Mouse (Mus musculus): ENCODE results near the gene Dph1. TPM values are rescaled to one million over a fixed set of nuclear protein-coding genes. Genes with fewer than 3 reads are reported as not detected.
A peak's percentile ranks its signal among the peaks of the same experiment; 100 is the strongest.

Gene Dph1
- total and polyA plus RNA-seq, 3 experiments, result 8.5 to 21.7 (median 11.6) TPM

DNA sequence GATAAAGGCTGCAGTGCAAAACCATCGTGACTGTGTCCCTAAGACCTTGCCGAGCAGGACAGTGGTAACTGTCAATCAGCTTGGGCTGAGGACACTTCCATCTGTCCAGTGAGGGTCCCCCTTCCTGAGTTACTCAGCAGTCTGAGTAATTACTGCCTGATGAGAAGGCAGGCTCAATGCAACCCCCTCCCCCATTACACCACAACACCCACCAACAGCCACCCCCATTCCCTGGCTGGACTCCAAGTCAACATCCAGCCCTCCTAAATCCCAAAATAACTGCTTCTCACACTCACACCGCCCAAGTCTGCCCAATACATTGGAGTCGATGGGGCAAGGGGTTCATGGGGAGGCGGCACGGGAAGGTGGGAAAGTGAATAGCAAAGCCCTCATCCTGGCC, 800 bp upstream of the Dph1 start:
- intact Hi-C loops (cut with DNase I), result loop anchor here (1.0 to 10.0 kb wide), 3 partner anchors 39 to 213 kb away; no protein-coding TSS in a partner anchor
- H3K79me2 ChIP-seq (replicated peaks; ENCODE audit: control insufficient read depth, insufficient read depth, low read length), result no peaks in the 10 kb centered on the region

GRCm38 (mm10) chr11:75190371-75190724, 693 bp downstream of the Dph1 start:
- H3K27ac ChIP-seq, result peak overlapping the region; percentile 31
- H3K36me3 ChIP-seq (ENCODE audit: control insufficient read depth, insufficient read depth, low read length), result no peaks in the 10 kb centered on the region
- peak overlapping the region; percentile 77 for H3K9ac ChIP-seq (ENCODE audit: low read depth, low read length)
- no peaks in the 10 kb centered on the region for H3K79me2 ChIP-seq (replicated peaks; ENCODE audit: control insufficient read depth, insufficient read depth, low read length)
- peak; percentile 82 to 87 for DNase-seq
- intact Hi-C loops (cut with DNase I), result loop anchor here (10.0 kb wide), 1 partner anchor 214 kb away; no protein-coding TSS in a partner anchor
- WGBS, result 1% methylated on average over 24 of the region's 24 CpGs
- H3K4me3 ChIP-seq, result peak overlapping the region; percentile 89
- H3K27me3 ChIP-seq (ENCODE audit: control insufficient read depth, insufficient read depth, low read length), result peaks cover 1% of the 10 kb centered on the region; the same call in 1 of the 2 replicates
- H3K4me1 ChIP-seq (ENCODE audit: control insufficient read depth, insufficient read depth, low read length), result peaks cover 5% of the 10 kb centered on the region
- TF ChIP-seq POLR2A (IDR thresholded peaks at IDR 0.05; ENCODE audit: insufficient read depth, low read depth, low read length), result peak; percentile 75
- TF ChIP-seq CTCF (IDR thresholded peaks at IDR 0.05), result peak; percentile 53
- TF ChIP-seq EP300 (IDR thresholded peaks at IDR 0.05; ENCODE audit: insufficient read depth, low read depth, low read length), result no peak

More for the DNA sequence above, 800 bp upstream of the Dph1 start:
- no peak overlapping the region for H3K4me3 ChIP-seq
- peaks cover 1% of the 10 kb centered on the region; the same call in 1 of the 2 replicates for H3K27me3 ChIP-seq (ENCODE audit: control insufficient read depth, insufficient read depth, low read length)
- peak in 1 of 2 experiments; percentile 13 for DNase-seq
- no peaks in the 10 kb centered on the region for H3K36me3 ChIP-seq (ENCODE audit: control insufficient read depth, insufficient read depth, low read length)
- H3K27ac ChIP-seq, result no peak overlapping the region
- 54% methylated on average over 6 of the region's 6 CpGs for WGBS
- TF ChIP-seq EP300 (IDR thresholded peaks at IDR 0.05; ENCODE audit: insufficient read depth, low read depth, low read length) (no peak), CTCF (IDR thresholded peaks at IDR 0.05) (no peak), POLR2A (IDR thresholded peaks at IDR 0.05; ENCODE audit: insufficient read depth, low read depth, low read length) (no peak)
- H3K9ac ChIP-seq (ENCODE audit: low read depth, low read length), result no peak overlapping the region
- H3K4me1 ChIP-seq (ENCODE audit: control insufficient read depth, insufficient read depth, low read length), result peaks cover 5% of the 10 kb centered on the region

DNA sequence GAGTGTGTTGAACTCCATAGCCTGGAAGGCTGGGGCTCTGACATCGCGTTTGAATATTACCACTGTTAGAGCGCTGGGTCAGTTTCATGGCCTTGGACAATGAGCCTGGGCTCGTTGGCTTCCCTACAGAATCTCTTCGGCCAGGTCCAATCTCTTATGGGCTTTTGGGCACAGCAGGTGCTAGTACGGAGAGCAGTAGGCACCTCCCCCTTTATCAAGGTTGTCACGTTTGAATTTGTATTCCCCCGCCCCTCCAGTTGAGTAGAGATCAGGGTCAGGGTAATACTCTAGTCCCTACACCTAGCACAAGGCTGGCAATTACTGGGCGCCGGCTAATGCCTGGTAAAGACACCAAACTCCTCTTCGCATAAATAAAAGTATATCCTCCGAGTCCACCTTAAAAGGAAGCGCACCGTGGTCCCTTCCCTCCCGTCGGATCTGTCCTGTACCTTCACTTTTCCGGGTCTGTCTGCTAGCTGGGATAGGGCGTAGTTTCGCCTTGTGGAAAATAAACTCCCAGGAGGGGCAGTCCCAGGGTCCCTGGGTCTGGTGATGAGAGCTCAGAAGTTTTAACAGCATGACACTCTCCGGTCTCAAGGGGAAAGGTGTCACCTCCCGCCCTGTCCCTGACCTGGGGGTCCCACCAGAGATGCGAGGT, 1.2 kb downstream of the Dph1 start:
- H3K79me2 ChIP-seq (replicated peaks; ENCODE audit: control insufficient read depth, insufficient read depth, low read length), result no peaks in the 10 kb centered on the region
- peak overlapping the region; percentile 77 for H3K9ac ChIP-seq (ENCODE audit: low read depth, low read length)
- H3K4me3 ChIP-seq, result peak overlapping the region; percentile 89
- H3K36me3 ChIP-seq (ENCODE audit: control insufficient read depth, insufficient read depth, low read length), result no peaks in the 10 kb centered on the region
- H3K27ac ChIP-seq, result peak overlapping the region; percentile 31
- WGBS, result under 1% methylated on average over 22 of the region's 22 CpGs
- peaks cover 5% of the 10 kb centered on the region for H3K4me1 ChIP-seq (ENCODE audit: control insufficient read depth, insufficient read depth, low read length)
- H3K27me3 ChIP-seq (ENCODE audit: control insufficient read depth, insufficient read depth, low read length), result peaks cover 1% of the 10 kb centered on the region; the same call in 1 of the 2 replicates
- intact Hi-C loops (cut with DNase I), result loop anchor here (10.0 kb wide), 1 partner anchor 215 kb away; no protein-coding TSS in a partner anchor
- DNase-seq, result peak in 1 of 2 experiments; percentile 20
- no peak for TF ChIP-seq CTCF (IDR thresholded peaks at IDR 0.05)
- no peak for TF ChIP-seq EP300 (IDR thresholded peaks at IDR 0.05; ENCODE audit: insufficient read depth, low read depth, low read length)
- no peak for TF ChIP-seq POLR2A (IDR thresholded peaks at IDR 0.05; ENCODE audit: insufficient read depth, low read depth, low read length)

- Histone ChIP-seq H3K9ac (ENCODE audit: low read depth, low read length) (no peak overlapping the region), H3K79me2 (replicated peaks; ENCODE audit: control insufficient read depth, insufficient read depth, low read length) (no peaks in the 10 kb centered on the region), H3K27me3 (ENCODE audit: control insufficient read depth, insufficient read depth, low read length) (no peaks in the 10 kb centered on the region), H3K36me3 (ENCODE audit: control insufficient read depth, insufficient read depth, low read length) (no peaks in the 10 kb centered on the region), H3K4me3 (no peak overlapping the region), H3K4me1 (ENCODE audit: control insufficient read depth, insufficient read depth, low read length) (peaks cover 3% of the 10 kb centered on the region), H3K27ac (no peak overlapping the region)
- 72% methylated on average over 2 of the region's 2 CpGs for WGBS
- intact Hi-C loops (cut with DNase I), result loop anchor here (5.0 kb wide), 1 partner anchor 387 kb away; no protein-coding TSS in a partner anchor
- TF ChIP-seq POLR2A (IDR thresholded peaks at IDR 0.05; ENCODE audit: insufficient read depth, low read depth, low read length), result no peak
- TF ChIP-seq EP300 (IDR thresholded peaks at IDR 0.05; ENCODE audit: insufficient read depth, low read depth, low read length), result no peak
- no peak for TF ChIP-seq CTCF (IDR thresholded peaks at IDR 0.05)
- DNase-seq, result no peak
These were observed 6.1 kb downstream of the Dph1 start for GRCm38 (mm10) chr11:75184986-75185385.

GRCm38 (mm10) chr11:75184573-75184972, 6.5 kb downstream of the Dph1 start:
- no peaks in the 10 kb centered on the region for H3K79me2 ChIP-seq (replicated peaks; ENCODE audit: control insufficient read depth, insufficient read depth, low read length)
- H3K36me3 ChIP-seq (ENCODE audit: control insufficient read depth, insufficient read depth, low read length), result no peaks in the 10 kb centered on the region
- no peaks in the 10 kb centered on the region for H3K27me3 ChIP-seq (ENCODE audit: control insufficient read depth, insufficient read depth, low read length)
- no peak overlapping the region for H3K9ac ChIP-seq (ENCODE audit: low read depth, low read length)
- no peak overlapping the region for H3K4me3 ChIP-seq
- WGBS, result 94% methylated on average over 5 of the region's 5 CpGs
- TF ChIP-seq CTCF (IDR thresholded peaks at IDR 0.05), result no peak
- TF ChIP-seq POLR2A (IDR thresholded peaks at IDR 0.05; ENCODE audit: insufficient read depth, low read depth, low read length), result no peak
- intact Hi-C loops (cut with DNase I), result loop anchor here (5.0 kb wide), 1 partner anchor 388 kb away; no protein-coding TSS in a partner anchor
- no peak for DNase-seq
- peaks cover 2% of the 10 kb centered on the region for H3K4me1 ChIP-seq (ENCODE audit: control insufficient read depth, insufficient read depth, low read length)
- H3K27ac ChIP-seq, result no peak overlapping the region

Measured in heart, adult 2 months (tissue).